Mouse (Mus musculus): ENCODE measurements at regions not wholly inside any gene's neighbourhood (a gene's known extent, or its start where the extent isn't known, plus 50 kb on each side); places are given as distances from the start of the nearest gene placed in this dataset.

DNA sequence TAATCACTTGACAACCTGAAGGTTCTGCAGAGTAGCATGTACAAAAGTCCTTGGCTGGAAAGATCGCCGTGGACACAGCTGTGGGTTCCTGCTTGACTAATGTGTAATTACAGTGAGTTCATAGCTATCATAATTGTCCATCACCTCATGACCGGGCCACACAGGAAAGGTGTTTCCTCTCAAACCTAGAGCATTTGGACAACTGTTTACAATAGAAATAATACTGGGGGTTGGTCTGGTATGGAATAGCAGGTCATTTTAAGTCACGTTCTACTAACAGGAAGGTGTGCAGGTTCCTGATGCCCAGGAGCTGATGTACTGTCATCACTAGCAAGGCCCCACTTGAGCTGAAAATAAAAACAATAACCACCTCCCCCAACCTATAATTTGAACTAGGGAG lies 283.1 kb upstream of the Gm26657 start:
- TF ChIP-seq CTCF (IDR thresholded peaks at IDR 0.05; ENCODE audit: extremely low read depth, insufficient read depth, low read length) (no peak), POLR2A (IDR thresholded peaks at IDR 0.05; ENCODE audit: extremely low read depth, insufficient read depth, low read length) (no peak)
